In the genomic region with DNA sequence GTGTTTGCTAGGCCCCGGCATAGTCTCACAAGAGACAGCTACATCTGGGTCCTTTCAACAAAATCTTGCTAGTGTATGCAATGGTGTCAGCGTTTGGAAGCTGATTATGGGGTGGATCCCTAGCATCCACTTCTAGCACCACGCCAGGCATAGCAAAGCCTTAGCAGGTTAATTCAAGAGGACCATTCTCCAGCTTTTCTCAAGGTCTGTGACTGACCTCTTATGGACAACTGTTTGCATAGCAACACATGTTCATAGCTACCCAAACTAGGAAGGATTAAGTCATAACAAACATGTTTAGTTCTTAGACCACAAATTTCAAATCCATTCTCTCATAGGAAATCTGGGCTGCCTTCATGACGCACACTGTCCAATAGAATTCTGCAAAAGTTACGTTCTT, we compare ENCODE assay signal across 9 mouse cellular contexts. TPM values are rescaled to one million over a fixed set of nuclear protein-coding genes. Genes with fewer than 3 reads are reported as not detected.
DNase-seq lines count a peak whose midpoint lies in the region; ATAC-seq lines count a peak whose summit lies in the region.
"Had no signal": no experiment of that assay in that cellular context is flagged by ENCODE, and none has a peak within 500 bp of the region (broad histone marks: within the 10 kb centered on the region; RNA-seq: fewer than 3 reads in every experiment).

No protein-coding gene starts in this region.

- peak; percentile 64 for DNase-seq in heart, adult 8-10 months (ENCODE audit: low spot score)
- DNase-seq in right cerebral cortex, adult 2 months (ENCODE audit: low spot score in 2 of 2) = peak; percentile 21 to 37
- no peak for DNase-seq in right cerebral cortex, postnatal 4 days
- peak; percentile 81 for DNase-seq in lung, postnatal 36 days
- DNase-seq in spleen, postnatal 14 days (ENCODE audit: low spot score in 2 of 2) = no peak
- no peak for DNase-seq in ovary, postnatal 36 days (ENCODE audit: low spot score)

- no peak overlapping the region for H3K4me2 ChIP-seq in heart, embryonic 11.5 days
- H3K4me2 ChIP-seq: lung, embryonic 15.5 days had no signal

- H3K9ac ChIP-seq in heart, embryonic 11.5 days (ENCODE audit: low read depth, low read length) = no peak overlapping the region
- H3K9ac ChIP-seq: lung, embryonic 15.5 days had no signal

- H3K27me3 ChIP-seq in heart, embryonic 11.5 days (ENCODE audit: control insufficient read depth, insufficient read depth, low read length) = no peaks in the 10 kb centered on the region
- H3K27me3 ChIP-seq: lung, embryonic 15.5 days had no signal

- H3K4me3 ChIP-seq in heart, embryonic 11.5 days (ENCODE audit: low read depth, low read length) = no peak overlapping the region
- H3K4me3 ChIP-seq: lung, embryonic 15.5 days had no signal

- no peaks in the 10 kb centered on the region for H3K36me3 ChIP-seq in heart, embryonic 11.5 days (ENCODE audit: control insufficient read depth, insufficient read depth, low read length)
- H3K36me3 ChIP-seq: lung, embryonic 15.5 days had no signal

- no peak for ATAC-seq in heart, embryonic 11.5 days (replicated peaks; ENCODE audit: insufficient number of reproducible peaks, low FRiP score, low TSS enrichment)
- peak; percentile 64 for ATAC-seq in granulocyte monocyte progenitor cell, adult 5-6 weeks (replicated peaks; ENCODE audit: poor library complexity, severe bottlenecking)

- no peak overlapping the region for H3K27ac ChIP-seq in heart, embryonic 11.5 days (ENCODE audit: low read depth, low read length)
- H3K27ac ChIP-seq: lung, embryonic 15.5 days had no signal

- no peaks in the 10 kb centered on the region for H3K9me3 ChIP-seq in heart, embryonic 11.5 days (replicated peaks; ENCODE audit: control insufficient read depth, low read length)
- H3K9me3 ChIP-seq: lung, embryonic 15.5 days had no signal

- WGBS in heart, embryonic 11.5 days (ENCODE audit: insufficient replicate concordance) = 46% methylated on average over 4 of the region's 5 CpGs

- H3K4me1 ChIP-seq in heart, embryonic 11.5 days (ENCODE audit: control insufficient read depth, insufficient read depth, low read length) = no peaks in the 10 kb centered on the region

RNA-seq across cellular contexts. Expression of a gene that starts 40.7 kb away (rescaled TPM):
- total RNA-seq in heart, adult 8-10 months (2022) = not detected
- polyA plus RNA-seq in heart, embryonic 11.5 days (2014; fragmentation: Nextera tagmentation; extraction: Ambion mirVana) = 7.3 and 9.1 TPM in 2 replicates
- not detected in 2 replicates for total RNA-seq in granulocyte monocyte progenitor cell, adult 5-6 weeks (2014; fragmentation: Nextera tagmentation)
- total RNA-seq in granulocyte monocyte progenitor cell, adult 5-6 weeks (2017) = not detected in 2 replicates

RNA-seq across cellular contexts. Expression of a gene that starts 55.7 kb away (rescaled TPM):
- total RNA-seq in heart, adult 8-10 months (2022) = 100 to 1,000 TPM; 354 to 475 (median 429) TPM
- polyA plus RNA-seq in heart, embryonic 11.5 days (2014; fragmentation: Nextera tagmentation; extraction: Ambion mirVana) = 13.0 and 19.7 TPM in 2 replicates
- 4.8 and 5.4 TPM in 2 replicates for total RNA-seq in granulocyte monocyte progenitor cell, adult 5-6 weeks (2014; fragmentation: Nextera tagmentation)
- total RNA-seq in granulocyte monocyte progenitor cell, adult 5-6 weeks (2017) = 1.9 and 3.7 TPM in 2 replicates

Comparison
In these comparisons a context has a peak if more than half of its experiments do, and no peak if none do; other contexts are left out.
1. DNase-seq: peak in heart, adult 8-10 months (single experiment), right cerebral cortex, adult 2 months (2 of 2) and lung, postnatal 36 days (single experiment); none in right cerebral cortex, postnatal 4 days (single experiment), spleen, postnatal 14 days (0 of 2) and ovary, postnatal 36 days (single experiment).
2. RNA of a gene that starts 55.7 kb away (total RNA-seq): 354 to 475 TPM in heart, adult 8-10 months; 1.9 to 5.4 TPM in granulocyte monocyte progenitor cell, adult 5-6 weeks; every median in the first group is over 10 times any median in the second.